Mouse (Mus musculus) megakaryocyte, embryonic 14.5 days (primary cell): ENCODE measurements at regions not wholly inside any gene's neighbourhood (a gene's known extent, or its start where the extent isn't known, plus 50 kb on each side); places are given as distances from the start of the nearest gene placed in this dataset.

Source experiments
- FLI1 ChIP-seq: IDR thresholded peaks from 2 replicates; pipeline ENCODE4 v1.6.1; 2012; ENCODE audit warnings: low read length, inconsistent platforms, mixed read lengths
- GATA1 ChIP-seq: IDR thresholded peaks from 3 replicates; pipeline ENCODE4 v1.6.1; 2012; ENCODE audit warnings: mixed read lengths, low read length, inconsistent platforms, borderline replicate concordance

GRCm38 (mm10) chr6:94987427-94987826, 129.6 kb upstream of the Kbtbd8 start:
- no peak for TF ChIP-seq GATA1
- TF ChIP-seq FLI1 = no peak
